Comparison of ENCODE assay signal across 28 mouse cellular contexts in genomic region chr6:144691298-144692041, GRCm38 (mm10).
DNase-seq lines count a peak whose midpoint lies in the region; ATAC-seq and TF ChIP-seq lines count a peak whose summit lies in the region.
"Had no signal": no experiment of that assay in that cellular context is flagged by ENCODE, and none has a peak within 500 bp of the region (broad histone marks: within the 10 kb centered on the region; RNA-seq: fewer than 3 reads in every experiment).

No protein-coding gene starts in this region.

- H3K27me3 ChIP-seq in heart, embryonic 12.5 days (replicated peaks), result no peaks in the 10 kb centered on the region
- no peaks in the 10 kb centered on the region for H3K27me3 ChIP-seq in lung, embryonic 14.5 days (ENCODE audit: insufficient read depth, low read length)
- no peaks in the 10 kb centered on the region for H3K27me3 ChIP-seq in spleen, adult 2 months (ENCODE audit: control insufficient read depth, insufficient read depth, low read length)
- H3K27me3 ChIP-seq: embryonic facial prominence, embryonic 15.5 days; forebrain, embryonic 12.5 days; hindbrain, embryonic 12.5 days; intestine, embryonic 15.5 days; limb, embryonic 15.5 days; liver, embryonic 13.5 days; midbrain, embryonic 13.5 days; neural tube, embryonic 13.5 days; stomach, embryonic 15.5 days had no signal

- H3K9me3 ChIP-seq in heart, embryonic 12.5 days (replicated peaks), result no peaks in the 10 kb centered on the region
- H3K9me3 ChIP-seq in lung, embryonic 14.5 days (ENCODE audit: low read depth, low read length), result no peaks in the 10 kb centered on the region
- H3K9me3 ChIP-seq: embryonic facial prominence, embryonic 10.5 days; embryonic facial prominence, embryonic 15.5 days; forebrain, embryonic 12.5 days; heart, embryonic 10.5 days; hindbrain, embryonic 12.5 days; intestine, embryonic 15.5 days; limb, embryonic 10.5 days; limb, embryonic 15.5 days; liver, embryonic 13.5 days; midbrain, embryonic 13.5 days; neural tube, embryonic 13.5 days; stomach, embryonic 15.5 days had no signal

- no peak overlapping the region for H3K4me2 ChIP-seq in heart, embryonic 12.5 days
- no peak overlapping the region for H3K4me2 ChIP-seq in lung, embryonic 14.5 days
- H3K4me2 ChIP-seq: embryonic facial prominence, embryonic 15.5 days; forebrain, embryonic 12.5 days; hindbrain, embryonic 12.5 days; intestine, embryonic 15.5 days; limb, embryonic 15.5 days; liver, embryonic 13.5 days; midbrain, embryonic 13.5 days; neural tube, embryonic 13.5 days; stomach, embryonic 15.5 days had no signal

- H3K9ac ChIP-seq in heart, embryonic 12.5 days, result no peak overlapping the region
- H3K9ac ChIP-seq in lung, embryonic 14.5 days, result no peak overlapping the region
- H3K9ac ChIP-seq: embryonic facial prominence, embryonic 15.5 days; forebrain, embryonic 12.5 days; hindbrain, embryonic 12.5 days; intestine, embryonic 15.5 days; limb, embryonic 15.5 days; liver, embryonic 13.5 days; midbrain, embryonic 13.5 days; neural tube, embryonic 13.5 days; stomach, embryonic 15.5 days had no signal

- TF ChIP-seq CTCF in lung, embryonic 14.5 days (IDR thresholded peaks at IDR 0.05; ENCODE audit: low read depth), result no peak
- no peak for TF ChIP-seq CTCF in spleen, adult 2 months (IDR thresholded peaks at IDR 0.05; ENCODE audit: extremely low read depth, insufficient read depth, insufficient read length, insufficient replicate concordance)

- H3K27ac ChIP-seq in heart, embryonic 12.5 days (ENCODE audit: poor library complexity, severe bottlenecking), result no peak overlapping the region
- H3K27ac ChIP-seq in lung, embryonic 14.5 days (ENCODE audit: low read depth), result no peak overlapping the region; the same call in 1 of the 2 replicates
- peak overlapping the region; percentile 43; the same call in 1 of the 2 replicates for H3K27ac ChIP-seq in spleen, adult 2 months (ENCODE audit: insufficient read depth, low read length)
- H3K27ac ChIP-seq: embryonic facial prominence, embryonic 10.5 days; embryonic facial prominence, embryonic 15.5 days; forebrain, embryonic 12.5 days; heart, embryonic 10.5 days; hindbrain, embryonic 12.5 days; hindbrain, postnatal 0 days; intestine, embryonic 15.5 days; limb, embryonic 10.5 days; limb, embryonic 15.5 days; liver, embryonic 13.5 days; macrophage; midbrain, embryonic 13.5 days; neural tube, embryonic 13.5 days; stomach, embryonic 15.5 days had no signal

- H3K4me3 ChIP-seq in heart, embryonic 12.5 days, result no peak overlapping the region
- H3K4me3 ChIP-seq in lung, embryonic 14.5 days (ENCODE audit: low read depth, low read length), result no peak overlapping the region
- H3K4me3 ChIP-seq in spleen, adult 2 months (ENCODE audit: extremely low read depth, insufficient read depth, insufficient read length), result no peak overlapping the region
- H3K4me3 ChIP-seq: embryonic facial prominence, embryonic 10.5 days; embryonic facial prominence, embryonic 15.5 days; forebrain, embryonic 12.5 days; heart, embryonic 10.5 days; hindbrain, embryonic 12.5 days; intestine, embryonic 15.5 days; limb, embryonic 10.5 days; limb, embryonic 15.5 days; liver, embryonic 13.5 days; midbrain, embryonic 13.5 days; neural tube, embryonic 13.5 days; stomach, embryonic 15.5 days had no signal

- DNase-seq in heart, adult 11 months, result peak; percentile 85
- peak; percentile 62 for DNase-seq in lung, embryonic 14.5 days
- no peak for DNase-seq in lung, adult 18-20 months
- DNase-seq in spleen, adult 2 months (ENCODE audit: low read depth in 1 of 2, low spot score in 2 of 2), result no peak
- no peak for DNase-seq in spleen, adult 12 weeks (ENCODE audit: low spot score)
- DNase-seq in cerebellum, postnatal 4 days (ENCODE audit: low spot score in 2 of 2), result no peak
- DNase-seq: adrenal gland, postnatal 25 days; cerebellum, adult 2 months; cerebellum, postnatal 14 days; heart, postnatal 36 days; layer of hippocampus, adult 9-11 months; liver, embryonic 13.5 days; thymus, postnatal 14 days had no signal

- H3K4me1 ChIP-seq in heart, embryonic 12.5 days (replicated peaks), result peaks cover 16% of the 10 kb centered on the region
- 0 out of 2 replicates have a peak, but pooled peaks cover 3% of the 10 kb centered on the region for H3K4me1 ChIP-seq in lung, embryonic 14.5 days (ENCODE audit: insufficient read depth)
- peaks cover 13% of the 10 kb centered on the region for H3K4me1 ChIP-seq in spleen, adult 2 months (ENCODE audit: control insufficient read depth, insufficient read depth, insufficient read length)
- H3K4me1 ChIP-seq: embryonic facial prominence, embryonic 10.5 days; embryonic facial prominence, embryonic 15.5 days; forebrain, embryonic 12.5 days; hindbrain, embryonic 12.5 days; intestine, embryonic 15.5 days; limb, embryonic 15.5 days; liver, embryonic 13.5 days; midbrain, embryonic 13.5 days; neural tube, embryonic 13.5 days; stomach, embryonic 15.5 days had no signal

- 71% methylated on average over 7 of the region's 7 CpGs for WGBS in heart, embryonic 12.5 days
- 57% methylated on average over 7 of the region's 7 CpGs for WGBS in lung, embryonic 14.5 days
- 78% methylated on average over 7 of the region's 7 CpGs for WGBS in spleen, adult 2 months

- no peak for TF ChIP-seq POLR2A in spleen, adult 2 months (IDR thresholded peaks at IDR 0.05; ENCODE audit: low read depth, low read length)

- no peaks in the 10 kb centered on the region for H3K36me3 ChIP-seq in heart, embryonic 12.5 days
- H3K36me3 ChIP-seq in lung, embryonic 14.5 days (ENCODE audit: insufficient read depth), result no peaks in the 10 kb centered on the region
- H3K36me3 ChIP-seq in spleen, adult 2 months (ENCODE audit: control insufficient read depth, insufficient read depth, low read length), result no peaks in the 10 kb centered on the region
- H3K36me3 ChIP-seq: embryonic facial prominence, embryonic 10.5 days; embryonic facial prominence, embryonic 15.5 days; forebrain, embryonic 12.5 days; heart, embryonic 10.5 days; hindbrain, embryonic 12.5 days; intestine, embryonic 15.5 days; limb, embryonic 10.5 days; limb, embryonic 15.5 days; liver, embryonic 13.5 days; midbrain, embryonic 13.5 days; neural tube, embryonic 13.5 days; stomach, embryonic 15.5 days had no signal

- no peak for ATAC-seq in heart, embryonic 12.5 days (ENCODE audit: insufficient number of reproducible peaks, low FRiP score)
- peak; percentile 52; the same call in 1 of the 2 replicates for ATAC-seq in lung, embryonic 14.5 days (ENCODE audit: insufficient read depth)
- ATAC-seq: CD4-positive, CD25-positive, alpha-beta regulatory T cell, adult 4 months; hindbrain, postnatal 0 days; intestine, embryonic 15.5 days; midbrain, embryonic 13.5 days had no signal

Comparison
In these comparisons a context has a peak if more than half of its experiments do, and no peak if none do; other contexts are left out.
1. DNase-seq: peak in heart, adult 11 months (single experiment) and lung, embryonic 14.5 days (single experiment); none in lung, adult 18-20 months (0 of 2), spleen, adult 2 months (0 of 2), spleen, adult 12 weeks (single experiment) and cerebellum, postnatal 4 days (0 of 2).